Mouse (Mus musculus): Measurements from ENCODE around the gene Hoxb4.

Hoxb4 gene

DNA sequence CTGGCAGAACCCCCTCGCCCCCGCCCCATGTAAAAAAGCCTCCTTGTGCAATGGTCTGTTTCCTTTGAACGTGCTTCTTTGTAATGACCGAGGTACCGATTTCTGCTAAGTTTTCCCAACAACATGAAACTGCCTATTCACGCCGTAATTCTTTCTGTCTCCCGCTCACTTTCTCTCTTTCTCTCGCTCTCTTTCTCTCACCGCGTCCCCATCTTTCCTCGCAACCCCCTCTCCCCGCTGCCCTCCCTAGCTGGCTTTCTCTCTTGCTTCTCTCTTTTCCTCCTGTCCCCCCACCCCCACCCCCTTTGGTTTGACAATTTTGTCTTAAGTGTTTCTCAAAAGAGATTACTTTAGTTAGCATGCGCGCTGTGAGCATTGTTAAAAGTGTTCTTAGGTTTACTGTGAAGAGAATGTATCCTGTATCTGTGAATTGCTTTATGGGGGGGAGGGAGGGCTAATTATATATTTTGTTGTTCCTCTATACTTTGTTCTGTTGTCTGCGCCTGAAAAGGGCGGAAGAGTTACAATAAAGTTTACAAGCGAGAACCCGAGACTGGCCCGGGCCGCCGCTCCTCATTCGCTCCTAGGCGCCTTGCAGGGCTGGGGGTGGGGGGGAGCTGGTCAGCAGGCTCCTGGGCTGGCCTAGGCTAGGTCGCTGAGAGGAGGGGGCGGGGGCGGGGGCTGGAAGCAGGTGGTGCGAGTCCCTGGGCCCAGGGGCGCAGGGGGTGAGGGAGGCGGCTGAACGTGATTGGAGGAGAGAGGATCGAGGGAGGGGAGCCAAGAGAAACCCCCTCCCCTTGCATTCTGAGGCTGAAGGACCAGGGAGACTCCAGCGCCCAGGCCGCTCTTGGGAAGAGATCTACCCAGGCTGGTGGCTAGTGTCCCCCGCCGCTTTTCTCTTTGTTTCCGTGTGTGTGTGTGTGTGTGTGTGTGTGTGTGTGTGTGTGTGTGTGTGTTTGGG is 33.0 kb upstream of the Hoxb4 start:
- no peak for DNase-seq (ENCODE audit: low spot score in 2 of 2)

DNA sequence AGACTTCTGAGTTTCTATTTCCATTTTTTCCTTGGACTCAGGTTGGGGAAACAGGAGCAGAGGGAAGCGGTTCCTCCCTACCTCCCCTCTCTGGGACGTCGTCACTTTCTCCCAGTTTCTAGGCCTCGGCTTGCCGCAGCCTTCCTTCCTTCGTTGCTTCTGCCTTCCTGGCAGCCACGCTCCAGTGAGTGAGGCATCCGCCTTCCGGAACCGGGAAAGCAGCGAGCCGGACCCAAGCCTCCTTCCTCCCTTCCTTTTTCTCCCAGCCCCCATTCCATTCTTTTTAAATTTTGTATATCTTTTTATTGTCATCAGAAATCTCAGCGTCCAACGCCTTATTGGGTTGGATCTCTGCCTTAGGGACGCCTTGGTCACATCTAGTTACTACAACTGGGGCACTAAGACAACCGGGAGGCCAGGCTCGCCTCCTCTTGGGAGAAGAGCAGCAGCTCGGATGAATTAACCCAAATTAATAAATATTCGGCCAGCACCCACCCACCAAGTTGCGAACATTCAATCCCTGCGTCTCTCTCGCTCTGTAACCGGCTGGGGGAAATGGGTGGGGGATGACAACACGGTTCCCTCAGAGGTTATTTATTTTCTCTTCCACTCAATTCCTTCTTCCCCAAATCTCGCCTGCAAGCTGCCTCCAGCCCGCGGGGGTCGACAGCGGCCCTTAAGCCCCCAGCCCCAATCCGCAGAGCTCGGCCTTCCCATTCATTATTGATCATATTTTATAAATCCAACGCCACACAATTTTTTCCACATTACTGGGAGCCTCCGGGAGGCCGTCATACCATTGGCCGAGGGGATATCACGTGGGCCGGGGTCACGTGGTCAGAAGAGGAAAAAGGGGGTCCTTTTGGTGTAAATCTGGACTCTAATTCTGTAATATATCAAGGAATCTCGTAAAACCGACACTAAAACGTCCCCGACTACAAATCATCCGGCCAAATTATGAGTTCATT is 32.0 kb upstream of the Hoxb4 start, which contains the start of gene Hoxb7:
Gene Hoxb7, plus strand, starts transcription at position 853 of the 968 bp plus-strand sequence.
- peak in 1 of 2 experiments; percentile 70 for DNase-seq (ENCODE audit: low spot score in 2 of 2)

DNA sequence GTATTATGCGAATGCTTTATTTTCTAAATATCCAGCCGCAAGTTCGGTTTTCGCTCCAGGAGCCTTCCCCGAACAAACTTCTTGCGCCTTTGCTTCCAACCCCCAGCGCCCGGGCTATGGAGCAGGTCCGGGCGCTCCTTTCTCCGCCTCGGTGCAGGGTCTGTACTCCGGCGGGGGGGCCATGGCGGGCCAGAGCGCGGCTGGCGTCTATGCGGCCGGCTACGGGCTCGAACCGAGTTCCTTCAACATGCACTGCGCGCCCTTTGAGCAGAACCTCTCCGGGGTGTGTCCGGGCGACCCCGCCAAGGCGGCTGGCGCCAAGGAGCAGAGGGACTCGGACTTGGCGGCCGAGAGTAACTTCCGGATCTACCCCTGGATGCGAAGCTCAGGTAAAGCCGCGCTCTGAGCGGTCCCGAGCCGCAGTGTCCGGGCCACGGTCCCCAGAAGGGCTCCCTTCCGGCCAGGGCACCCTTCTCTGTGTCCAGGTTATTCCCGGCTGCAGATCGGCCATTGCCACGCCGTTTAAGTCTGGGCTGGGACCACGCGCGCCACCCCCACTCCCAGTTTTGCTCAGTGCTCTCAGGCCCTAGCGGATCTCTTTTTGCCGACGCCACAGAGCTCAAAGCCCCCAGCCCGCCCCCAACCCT is 31.2 kb upstream of the Hoxb4 start:
- no peak for DNase-seq (ENCODE audit: low spot score in 2 of 2)

DNA sequence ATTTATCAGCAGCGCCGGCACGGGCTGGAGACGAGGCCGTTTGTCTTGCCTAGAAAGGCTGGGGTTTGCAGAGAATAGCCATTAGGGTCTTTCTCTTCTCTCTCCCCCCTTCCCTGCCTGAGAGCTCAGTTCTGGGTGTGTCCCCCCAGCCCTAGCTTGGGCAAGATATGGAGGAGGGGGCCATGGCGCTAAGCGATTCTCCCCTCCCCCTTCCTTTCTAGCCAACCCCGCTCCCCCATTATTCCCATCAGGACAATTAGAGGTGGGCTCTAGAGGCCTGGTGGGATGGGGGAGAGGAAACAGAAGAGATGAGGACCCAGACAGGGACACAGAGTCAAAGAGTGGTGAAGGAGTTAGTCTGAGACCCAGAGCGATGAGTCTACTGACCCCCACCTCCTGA is 30.7 kb upstream of the Hoxb4 start:
- no peak for DNase-seq (ENCODE audit: low spot score in 2 of 2)

DNA sequence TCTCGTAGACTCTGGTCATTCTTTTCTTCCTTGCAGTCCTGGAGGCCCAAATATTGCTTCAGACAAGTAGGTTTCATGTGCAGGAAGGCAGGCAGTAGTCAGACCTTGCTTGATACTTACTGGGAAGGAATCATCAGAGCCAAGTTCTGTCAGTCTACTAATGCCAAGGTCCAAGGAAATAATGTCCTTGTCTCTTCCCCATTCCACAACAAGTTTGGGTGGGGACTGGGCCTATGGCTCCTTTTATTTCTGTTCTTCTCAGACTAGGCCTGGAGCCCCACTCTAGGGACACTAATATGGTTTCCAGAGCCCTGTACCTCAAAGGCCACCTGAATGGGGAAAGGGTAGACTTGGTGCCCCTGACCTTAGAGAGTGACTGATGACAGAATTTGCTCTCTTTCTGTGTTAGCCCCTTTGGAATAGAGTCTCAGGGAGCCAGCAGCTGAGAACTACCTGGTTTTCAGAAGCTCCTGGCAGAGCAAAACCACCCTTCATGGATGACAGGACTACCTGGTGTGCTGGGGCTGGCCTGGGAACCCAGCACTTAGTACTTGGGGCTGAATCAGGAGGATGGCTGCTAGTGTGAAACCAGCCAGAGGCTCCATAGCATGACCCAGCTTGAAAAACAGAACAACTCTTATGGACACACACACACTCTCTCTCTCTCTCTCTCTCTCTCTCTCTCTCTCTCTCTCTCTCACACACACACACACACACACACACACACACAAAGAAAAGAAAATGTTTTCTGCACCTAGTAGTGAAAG is 29.4 kb upstream of the Hoxb4 start:
- no peak for DNase-seq (ENCODE audit: low spot score in 2 of 2)

DNA sequence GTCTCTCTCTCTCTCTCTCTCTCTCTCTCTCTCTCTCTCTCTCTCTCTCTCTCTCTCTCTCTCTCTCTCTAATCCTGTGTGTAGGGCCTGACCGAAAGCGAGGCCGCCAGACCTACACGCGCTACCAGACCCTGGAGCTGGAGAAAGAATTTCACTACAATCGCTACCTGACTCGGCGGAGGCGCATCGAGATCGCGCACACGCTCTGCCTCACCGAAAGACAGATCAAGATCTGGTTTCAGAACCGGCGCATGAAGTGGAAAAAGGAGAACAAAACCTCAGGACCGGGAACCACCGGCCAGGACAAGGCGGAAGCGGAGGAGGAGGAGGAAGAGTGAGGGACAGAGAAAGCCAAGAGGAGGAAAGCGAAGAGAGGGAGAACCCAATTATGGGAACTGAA is 28.8 kb upstream of the Hoxb4 start:
- DNase-seq (ENCODE audit: low spot score in 2 of 2), result no peak

DNA sequence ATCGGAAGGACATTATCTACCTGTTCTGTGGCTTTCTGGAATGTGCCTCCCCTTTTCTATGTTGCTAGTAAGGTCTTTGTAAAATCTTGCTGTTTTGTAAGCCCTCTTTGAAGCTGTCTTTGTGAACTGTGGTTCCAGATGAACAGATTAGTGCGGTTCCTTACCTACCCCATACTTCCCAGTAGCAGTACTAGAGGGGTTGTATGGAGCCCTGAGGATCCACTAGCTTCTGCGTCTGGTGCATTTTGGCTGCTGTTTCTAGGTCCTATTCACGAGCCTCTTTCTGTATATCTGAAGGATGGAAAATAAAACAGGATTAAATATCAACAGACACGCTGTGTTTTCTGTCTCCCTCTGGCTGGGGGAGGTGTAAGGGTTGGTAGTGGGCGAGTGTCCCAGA is 28.2 kb upstream of the Hoxb4 start:
- no peak for DNase-seq (ENCODE audit: low spot score in 2 of 2)

DNA sequence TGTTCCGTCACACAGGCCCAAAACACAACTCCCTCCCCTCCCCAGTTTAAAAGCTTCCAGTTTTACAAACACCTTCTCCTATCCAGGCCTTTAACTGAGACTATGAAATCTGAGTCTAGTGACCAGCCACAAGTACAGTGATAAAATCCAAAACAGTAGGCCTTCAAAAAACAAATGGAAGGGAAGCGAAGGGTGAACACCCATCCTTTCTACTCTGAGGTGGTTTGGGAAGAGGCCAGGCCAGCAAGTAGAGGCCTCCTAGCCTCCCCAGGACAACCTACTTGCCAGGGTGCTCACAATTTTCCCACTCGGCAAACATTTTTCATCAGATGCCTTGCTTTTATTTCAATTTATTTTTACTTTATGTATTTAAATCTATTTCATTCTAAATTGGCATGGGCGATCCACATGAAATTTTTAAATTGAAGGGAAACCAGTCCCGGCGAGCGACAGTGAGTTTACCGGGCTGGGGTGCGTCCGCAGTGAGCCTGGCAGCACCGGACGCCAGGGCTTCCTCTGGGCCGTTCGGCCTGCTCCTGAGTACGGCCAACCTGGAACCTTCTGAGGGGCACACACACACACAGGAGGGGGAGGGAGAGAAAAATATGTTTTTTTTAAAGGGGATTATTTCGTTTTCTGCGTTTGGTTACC is 27.2 kb upstream of the Hoxb4 start:
- DNase-seq (ENCODE audit: low spot score in 2 of 2), result no peak

DNA sequence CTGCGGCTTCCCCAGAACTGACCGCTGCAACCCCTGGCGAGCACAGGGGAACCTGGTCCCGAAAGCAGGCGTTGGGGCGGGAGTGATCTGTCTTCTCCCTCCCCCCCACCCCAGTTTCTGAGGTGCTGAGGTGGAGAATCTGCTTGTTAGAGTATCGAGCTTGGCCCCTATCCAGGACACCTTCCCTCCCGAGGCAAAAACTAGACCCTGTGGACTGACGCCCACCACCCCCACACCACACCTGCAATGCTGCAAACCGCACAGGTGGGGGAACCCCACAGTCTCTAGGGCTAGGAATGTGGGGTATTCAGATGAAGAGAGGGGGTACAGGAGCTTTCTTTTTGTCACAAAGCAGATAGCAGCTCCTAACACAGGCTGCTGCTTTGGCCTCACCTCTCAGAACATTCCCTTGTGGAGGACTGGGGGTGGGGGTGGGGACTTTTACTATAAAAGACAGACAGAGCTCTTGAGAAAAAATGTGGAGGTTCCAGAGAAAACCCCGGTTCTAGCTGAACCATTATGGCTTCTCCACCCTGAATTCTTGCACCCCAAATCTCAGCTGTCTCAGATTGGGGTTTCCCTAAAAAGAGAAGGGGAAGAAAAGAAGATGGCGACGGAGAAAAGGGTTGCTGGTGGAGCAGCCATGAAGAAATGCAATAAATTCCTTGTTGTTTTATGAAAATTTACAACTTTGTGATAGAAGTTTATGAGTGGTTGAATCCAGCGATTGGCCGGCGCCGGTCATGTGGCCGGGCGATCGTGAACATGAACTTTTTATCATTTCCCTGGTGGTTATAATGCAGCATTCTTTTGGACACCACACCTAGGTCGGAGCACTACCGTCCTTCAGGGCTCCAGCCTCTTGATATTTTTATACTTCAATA is 26.1 kb upstream of the Hoxb4 start, which contains the start of gene Hoxb6:
Gene Hoxb6, plus strand, starts transcription at position 796 of the 884 bp plus-strand sequence.
- DNase-seq (ENCODE audit: low spot score in 2 of 2), result peak in 1 of 2 experiments; percentile 76

DNA sequence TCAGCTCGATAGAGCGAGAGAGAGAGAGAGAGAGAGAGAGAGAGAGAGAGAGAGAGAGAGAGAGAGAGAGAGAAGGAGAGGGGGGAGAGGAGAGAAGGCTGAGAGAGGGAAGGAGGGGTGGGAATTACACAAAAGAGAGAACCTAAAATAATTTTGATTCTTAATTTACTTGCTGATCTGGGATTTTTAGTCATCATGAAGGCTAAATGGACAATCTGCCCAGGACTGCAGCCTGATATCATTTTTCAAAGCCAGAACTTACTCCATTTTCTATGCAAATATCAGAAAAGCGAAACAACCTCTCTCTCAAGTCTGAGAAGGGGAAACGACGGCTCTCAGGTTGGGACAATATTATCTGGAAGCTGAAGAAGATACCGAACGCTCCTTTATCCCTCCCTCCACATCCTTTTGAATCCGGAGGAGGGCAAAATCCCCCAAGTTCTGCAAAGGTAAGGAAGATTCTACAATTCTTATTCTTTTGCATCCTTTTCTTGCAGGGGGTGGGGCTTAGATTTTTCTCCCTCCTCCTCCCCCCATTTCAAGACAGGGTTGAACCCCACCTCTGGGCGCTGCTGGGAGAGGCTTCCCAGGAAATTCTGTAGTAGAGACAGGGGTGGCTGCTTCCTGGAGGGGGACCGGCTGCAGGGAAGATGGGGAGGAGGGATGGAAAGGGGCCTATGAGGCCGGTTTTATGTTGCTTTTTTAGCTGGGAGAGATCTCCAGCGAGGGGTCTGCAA is 25.3 kb upstream of the Hoxb4 start:
- no peak for DNase-seq (ENCODE audit: low spot score in 2 of 2)

DNA sequence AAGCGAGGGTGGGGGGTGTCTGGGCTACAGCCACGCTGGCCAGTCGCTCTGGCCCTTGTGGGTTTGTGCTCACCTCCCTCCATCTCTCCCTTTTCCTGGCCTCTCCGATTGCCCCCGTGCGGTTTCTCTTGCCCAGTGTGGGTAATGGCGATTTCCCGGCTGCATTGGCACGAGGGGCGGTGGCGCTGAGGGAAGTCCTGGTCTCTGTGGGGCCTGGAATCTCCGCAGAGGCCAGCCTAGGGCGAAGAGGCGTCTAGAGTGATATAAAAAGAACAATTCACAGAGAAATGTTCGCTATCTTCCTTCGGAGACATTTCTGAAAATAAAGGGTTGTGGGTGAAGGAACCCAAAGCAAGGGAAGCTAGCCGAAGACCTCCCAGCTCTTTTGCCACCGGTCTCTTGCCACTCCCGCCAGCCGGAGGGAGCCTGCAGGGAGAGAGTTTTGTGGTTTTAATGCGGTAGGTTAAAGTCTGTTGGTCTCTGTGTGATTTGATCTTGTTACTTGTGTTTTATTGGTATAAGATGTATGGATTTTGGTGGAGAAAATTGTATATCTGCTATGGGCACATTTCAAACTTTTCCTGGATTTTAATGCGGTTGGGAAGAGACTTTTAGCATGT is 24.7 kb upstream of the Hoxb4 start:
- no peak for DNase-seq (ENCODE audit: low spot score in 2 of 2)

DNA sequence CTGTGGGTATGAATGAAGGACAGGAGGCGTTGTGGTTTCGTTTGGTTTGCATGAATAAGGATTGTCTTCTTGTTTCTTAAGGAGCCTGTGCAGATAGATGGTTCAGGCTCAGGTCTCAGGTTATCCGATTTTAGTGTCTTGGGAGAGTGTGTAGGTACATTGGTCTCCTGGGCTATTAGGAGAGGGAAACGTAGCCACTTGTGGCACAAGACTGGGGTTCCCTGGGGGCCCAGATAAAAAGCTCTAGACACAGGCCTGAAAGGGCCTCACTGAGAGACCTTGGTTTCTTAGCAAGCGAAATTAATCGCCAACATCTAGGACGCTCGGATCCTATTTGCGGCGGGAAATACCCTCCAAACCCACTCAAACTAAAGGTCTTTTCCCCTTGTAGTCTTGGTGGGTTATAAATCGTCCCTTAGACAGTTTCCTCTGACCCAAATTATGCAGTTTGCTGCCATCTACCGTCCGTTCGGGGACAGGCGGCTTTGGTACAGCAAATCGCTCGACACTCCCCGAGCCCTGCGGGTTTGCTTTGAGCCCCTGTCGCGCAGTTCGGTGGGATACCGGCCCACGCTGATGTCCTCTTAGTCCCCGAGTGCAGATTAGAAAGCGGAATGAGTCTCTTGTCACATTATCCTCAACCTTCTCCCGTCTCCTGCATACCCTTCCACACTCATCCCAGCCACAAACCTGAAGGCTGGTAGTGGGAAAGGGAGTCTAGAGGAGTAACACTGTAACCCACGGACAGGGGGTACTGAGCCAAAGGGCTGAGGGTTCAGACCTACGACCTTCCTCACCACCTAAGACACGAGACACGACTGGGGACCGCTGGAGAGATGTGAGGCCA is 23.6 kb upstream of the Hoxb4 start:
- DNase-seq (ENCODE audit: low spot score in 2 of 2), result peak in 1 of 2 experiments; percentile 82

DNA sequence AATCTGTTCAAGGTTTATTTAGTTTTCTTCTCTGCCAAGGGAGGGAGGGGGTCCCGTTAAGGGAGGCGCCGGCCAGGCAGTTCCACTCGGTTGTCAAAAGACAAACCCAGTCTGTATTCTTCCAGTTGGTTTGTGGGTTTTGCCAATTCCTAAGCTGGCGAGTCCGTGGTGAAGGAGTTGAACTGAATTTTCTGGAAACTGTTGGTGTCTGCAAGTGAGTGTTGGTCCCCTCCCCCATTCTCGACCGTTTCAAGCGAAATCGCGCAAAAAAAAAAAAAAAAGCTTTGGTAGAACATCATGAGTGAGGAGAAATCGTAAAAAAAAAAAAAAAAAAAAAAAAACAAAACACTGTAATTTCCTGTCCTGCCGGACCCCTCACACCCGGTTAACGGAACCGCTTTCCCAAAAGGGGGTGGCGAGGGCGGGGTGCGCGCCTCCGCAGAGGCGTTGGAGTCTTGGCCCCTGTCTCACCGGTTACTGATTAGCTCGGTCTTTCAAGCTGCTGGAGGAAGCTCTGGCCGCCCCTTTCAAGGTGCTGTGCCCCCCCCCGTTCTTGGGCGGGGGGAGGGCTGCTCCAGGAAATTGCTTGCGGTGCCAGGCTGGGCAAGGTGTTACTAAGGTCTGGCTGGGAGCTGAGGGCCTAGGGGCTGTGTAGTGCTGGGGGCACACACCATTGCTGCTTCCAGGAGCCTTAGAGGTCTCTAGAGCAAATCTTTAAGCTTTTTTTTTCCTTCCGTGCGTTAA is 22.8 kb upstream of the Hoxb4 start:
- DNase-seq (ENCODE audit: low spot score in 2 of 2), result no peak

DNA sequence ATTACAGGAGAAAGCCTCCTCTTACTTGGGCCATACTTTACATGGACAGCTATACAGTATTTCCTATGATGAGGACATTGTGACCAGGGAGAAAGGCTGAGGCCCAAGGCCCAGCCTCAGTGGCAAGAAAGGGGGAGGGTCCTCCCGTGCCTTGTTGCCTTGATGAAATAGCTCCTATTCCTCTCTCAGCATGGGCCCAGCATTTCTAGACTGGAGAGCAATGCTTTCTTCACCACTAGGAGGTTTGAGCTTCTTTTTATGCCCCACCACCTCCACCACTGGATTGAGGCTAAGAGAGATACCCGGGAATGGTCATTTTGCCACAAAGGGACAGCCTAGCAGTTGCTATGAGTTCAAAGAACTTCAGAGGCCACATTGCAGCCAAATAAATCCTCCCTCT is 21.1 kb upstream of the Hoxb4 start:
- DNase-seq (ENCODE audit: low spot score in 2 of 2), result no peak

DNA sequence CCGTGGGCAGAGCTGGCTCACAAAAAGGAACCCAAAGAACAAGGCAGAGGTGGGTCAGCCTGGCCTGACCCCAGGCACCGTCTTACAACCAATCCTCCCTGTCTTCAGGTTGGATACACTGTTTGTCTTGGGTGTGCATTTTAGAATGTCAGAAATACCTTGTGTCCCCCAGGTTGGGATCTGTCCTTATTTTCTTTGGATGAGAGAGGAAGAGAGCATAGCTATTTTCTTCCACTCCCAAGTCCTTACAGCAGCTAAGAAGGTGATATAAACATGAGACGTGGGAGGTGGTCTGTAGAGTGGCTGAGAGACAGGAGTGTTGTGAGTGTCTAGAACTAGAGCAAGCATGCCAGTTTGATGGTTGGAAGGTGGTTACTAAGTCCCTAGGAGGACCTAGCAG is 20.6 kb upstream of the Hoxb4 start:
- DNase-seq (ENCODE audit: low spot score in 2 of 2), result no peak

DNA sequence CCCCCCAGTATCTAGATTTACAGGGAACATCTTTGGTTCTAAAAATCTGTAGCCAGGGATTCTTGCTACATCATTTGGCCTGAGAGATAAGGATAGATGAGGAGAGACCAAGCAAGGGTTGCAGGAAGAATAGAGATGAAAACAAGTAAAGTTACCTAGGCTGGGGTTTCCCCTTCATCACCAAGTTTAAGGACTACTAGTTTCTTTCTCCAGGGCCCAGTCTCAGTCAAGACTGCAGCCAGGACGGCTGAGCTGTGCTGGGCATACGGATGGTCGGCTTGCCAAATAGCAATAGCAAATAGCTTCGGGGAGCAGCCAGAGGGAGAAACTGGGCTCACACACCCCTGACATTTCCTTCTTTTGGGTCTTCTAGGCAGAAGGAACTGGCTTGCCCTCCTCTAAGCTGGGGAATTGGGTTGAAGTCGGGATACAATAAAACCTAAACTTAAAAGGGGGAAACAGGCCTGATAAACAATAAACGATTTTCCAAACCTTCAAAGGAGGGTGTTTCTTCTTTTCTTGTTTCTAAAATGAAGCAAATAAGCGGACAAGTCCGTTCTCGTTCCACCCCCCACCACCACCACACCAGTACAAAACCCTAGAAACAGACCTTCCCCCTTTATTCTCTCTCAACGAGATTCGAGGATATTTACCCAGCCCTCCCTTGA is 20.0 kb upstream of the Hoxb4 start:
- DNase-seq (ENCODE audit: low spot score in 2 of 2), result no peak
